Mouse (Mus musculus): ENCODE results near the gene Tomm40l. TPM values are rescaled to one million over a fixed set of nuclear protein-coding genes. Genes with fewer than 3 reads are reported as not detected.

Tomm40l gene
- polyA plus RNA-seq, 1 experiment from 2014 or later = 20.2 TPM

- H3K27me3 ChIP-seq (ENCODE audit: control insufficient read depth, insufficient read depth, low read length) = peaks cover 36% of the 10 kb centered on the region
- no peak overlapping the region for H3K4me3 ChIP-seq (ENCODE audit: low read depth, low read length)
- no peak overlapping the region for H3K27ac ChIP-seq (replicated peaks; ENCODE audit: low read depth, low read length)
- H3K9me3 ChIP-seq (replicated peaks; ENCODE audit: control insufficient read depth, low read length) = no peaks in the 10 kb centered on the region
- ATAC-seq (replicated peaks; ENCODE audit: insufficient number of reproducible peaks, low FRiP score, low TSS enrichment, low read depth) (no peak), DNase-seq (ENCODE audit: low spot score) (no peak)
- 21% methylated on average over 11 of the region's 11 CpGs for WGBS
- no peak overlapping the region for H3K9ac ChIP-seq (replicated peaks; ENCODE audit: low read length)
- H3K4me1 ChIP-seq (ENCODE audit: control insufficient read depth, insufficient read depth, low read length) = peaks cover 10% of the 10 kb centered on the region
- no peaks in the 10 kb centered on the region for H3K36me3 ChIP-seq (replicated peaks; ENCODE audit: control insufficient read depth, insufficient read depth, low read depth, low read length)
- no peak overlapping the region for H3K4me2 ChIP-seq (ENCODE audit: low read depth, low read length)
Observed at GRCm38 (mm10) chr1:171193911-171194830, 28.1 kb downstream of the Tomm40l start.

- Histone ChIP-seq H3K27me3 (ENCODE audit: control insufficient read depth, insufficient read depth, low read length) (peaks cover 36% of the 10 kb centered on the region), H3K4me3 (ENCODE audit: low read depth, low read length) (no peak overlapping the region), H3K9me3 (replicated peaks; ENCODE audit: control insufficient read depth, low read length) (no peaks in the 10 kb centered on the region), H3K27ac (replicated peaks; ENCODE audit: low read depth, low read length) (no peak overlapping the region), H3K9ac (replicated peaks; ENCODE audit: low read length) (no peak overlapping the region), H3K4me2 (ENCODE audit: low read depth, low read length) (peak overlapping the region; percentile 27), H3K4me1 (ENCODE audit: control insufficient read depth, insufficient read depth, low read length) (peaks cover 10% of the 10 kb centered on the region), H3K36me3 (replicated peaks; ENCODE audit: control insufficient read depth, insufficient read depth, low read depth, low read length) (no peaks in the 10 kb centered on the region)
- 2% methylated on average over 18 of the region's 18 CpGs for WGBS
- no peak for ATAC-seq (replicated peaks; ENCODE audit: insufficient number of reproducible peaks, low FRiP score, low TSS enrichment, low read depth)
- no peak for DNase-seq (ENCODE audit: low spot score)
Observed at GRCm38 (mm10) chr1:171193093-171193840, 29.0 kb downstream of the Tomm40l start.

GRCm38 (mm10) chr1:171192283-171192682 lies 30.0 kb downstream of the Tomm40l start:
- 50% methylated on average over 10 of the region's 10 CpGs for WGBS
- Histone ChIP-seq H3K4me3 (ENCODE audit: low read depth, low read length) (no peak overlapping the region), H3K27ac (replicated peaks; ENCODE audit: low read depth, low read length) (no peak overlapping the region), H3K9ac (replicated peaks; ENCODE audit: low read length) (no peak overlapping the region), H3K9me3 (replicated peaks; ENCODE audit: control insufficient read depth, low read length) (no peaks in the 10 kb centered on the region), H3K27me3 (ENCODE audit: control insufficient read depth, insufficient read depth, low read length) (peaks cover 36% of the 10 kb centered on the region), H3K4me2 (ENCODE audit: low read depth, low read length) (no peak overlapping the region), H3K36me3 (replicated peaks; ENCODE audit: control insufficient read depth, insufficient read depth, low read depth, low read length) (no peaks in the 10 kb centered on the region), H3K4me1 (ENCODE audit: control insufficient read depth, insufficient read depth, low read length) (peaks cover 10% of the 10 kb centered on the region)
- DNase-seq (ENCODE audit: low spot score) (no peak), ATAC-seq (replicated peaks; ENCODE audit: insufficient number of reproducible peaks, low FRiP score, low TSS enrichment, low read depth) (no peak)

- WGBS = 93% methylated on average over 9 of the region's 9 CpGs
- Histone ChIP-seq H3K27ac (replicated peaks; ENCODE audit: low read depth, low read length) (no peak overlapping the region), H3K4me1 (ENCODE audit: control insufficient read depth, insufficient read depth, low read length) (peaks cover 8% of the 10 kb centered on the region), H3K4me3 (ENCODE audit: low read depth, low read length) (no peak overlapping the region), H3K9me3 (replicated peaks; ENCODE audit: control insufficient read depth, low read length) (no peaks in the 10 kb centered on the region), H3K9ac (replicated peaks; ENCODE audit: low read length) (no peak overlapping the region), H3K36me3 (replicated peaks; ENCODE audit: control insufficient read depth, insufficient read depth, low read depth, low read length) (no peaks in the 10 kb centered on the region), H3K4me2 (ENCODE audit: low read depth, low read length) (no peak overlapping the region), H3K27me3 (ENCODE audit: control insufficient read depth, insufficient read depth, low read length) (peaks cover 29% of the 10 kb centered on the region)
- ATAC-seq (replicated peaks; ENCODE audit: insufficient number of reproducible peaks, low FRiP score, low TSS enrichment, low read depth) (no peak), DNase-seq (ENCODE audit: low spot score) (no peak)
Observed at GRCm38 (mm10) chr1:171190832-171191231, 31.5 kb downstream of the Tomm40l start.

GRCm38 (mm10) chr1:171189476-171190114 lies 32.7 kb downstream of the Tomm40l start:
- Histone ChIP-seq H3K9ac (replicated peaks; ENCODE audit: low read length) (peak overlapping the region; percentile 22; the same call in 1 of the 2 replicates), H3K4me2 (ENCODE audit: low read depth, low read length) (no peak overlapping the region), H3K4me3 (ENCODE audit: low read depth, low read length) (no peak overlapping the region), H3K9me3 (replicated peaks; ENCODE audit: control insufficient read depth, low read length) (no peaks in the 10 kb centered on the region), H3K36me3 (replicated peaks; ENCODE audit: control insufficient read depth, insufficient read depth, low read depth, low read length) (no peaks in the 10 kb centered on the region), H3K27ac (replicated peaks; ENCODE audit: low read depth, low read length) (no peak overlapping the region), H3K4me1 (ENCODE audit: control insufficient read depth, insufficient read depth, low read length) (peaks cover 6% of the 10 kb centered on the region; the same call in 1 of the 2 replicates), H3K27me3 (ENCODE audit: control insufficient read depth, insufficient read depth, low read length) (peaks cover 17% of the 10 kb centered on the region)
- ATAC-seq (replicated peaks; ENCODE audit: insufficient number of reproducible peaks, low FRiP score, low TSS enrichment, low read depth) = no peak
- DNase-seq (ENCODE audit: low spot score) = no peak
- 37% methylated on average over 14 of the region's 14 CpGs for WGBS

GRCm38 (mm10) chr1:171189046-171189445 lies 33.3 kb downstream of the Tomm40l start:
- H3K36me3 ChIP-seq (replicated peaks; ENCODE audit: control insufficient read depth, insufficient read depth, low read depth, low read length) = no peaks in the 10 kb centered on the region
- no peak overlapping the region for H3K27ac ChIP-seq (replicated peaks; ENCODE audit: low read depth, low read length)
- H3K4me1 ChIP-seq (ENCODE audit: control insufficient read depth, insufficient read depth, low read length) = peaks cover 4% of the 10 kb centered on the region; the same call in 1 of the 2 replicates
- ATAC-seq (replicated peaks; ENCODE audit: insufficient number of reproducible peaks, low FRiP score, low TSS enrichment, low read depth) (no peak), DNase-seq (ENCODE audit: low spot score) (no peak)
- no peaks in the 10 kb centered on the region for H3K9me3 ChIP-seq (replicated peaks; ENCODE audit: control insufficient read depth, low read length)
- H3K4me2 ChIP-seq (ENCODE audit: low read depth, low read length) = no peak overlapping the region
- 19% methylated on average over 8 of the region's 8 CpGs for WGBS
- no peak overlapping the region for H3K4me3 ChIP-seq (ENCODE audit: low read depth, low read length)
- H3K9ac ChIP-seq (replicated peaks; ENCODE audit: low read length) = peak overlapping the region; percentile 22; the same call in 1 of the 2 replicates
- peaks cover 12% of the 10 kb centered on the region for H3K27me3 ChIP-seq (ENCODE audit: control insufficient read depth, insufficient read depth, low read length)

GRCm38 (mm10) chr1:171187851-171188700 lies 34.2 kb downstream of the Tomm40l start:
- ATAC-seq (replicated peaks; ENCODE audit: insufficient number of reproducible peaks, low FRiP score, low TSS enrichment, low read depth) (no peak), DNase-seq (ENCODE audit: low spot score) (no peak)
- Histone ChIP-seq H3K4me1 (ENCODE audit: control insufficient read depth, insufficient read depth, low read length) (peaks cover 3% of the 10 kb centered on the region; the same call in 1 of the 2 replicates), H3K27me3 (ENCODE audit: control insufficient read depth, insufficient read depth, low read length) (peaks cover 4% of the 10 kb centered on the region), H3K9ac (replicated peaks; ENCODE audit: low read length) (no peak overlapping the region), H3K27ac (replicated peaks; ENCODE audit: low read depth, low read length) (no peak overlapping the region), H3K36me3 (replicated peaks; ENCODE audit: control insufficient read depth, insufficient read depth, low read depth, low read length) (no peaks in the 10 kb centered on the region), H3K4me3 (ENCODE audit: low read depth, low read length) (no peak overlapping the region), H3K4me2 (ENCODE audit: low read depth, low read length) (no peak overlapping the region), H3K9me3 (replicated peaks; ENCODE audit: control insufficient read depth, low read length) (no peaks in the 10 kb centered on the region)
- 52% methylated on average over 13 of the region's 13 CpGs for WGBS
